Mouse (Mus musculus): ENCODE results near the gene Spint5.

DNA sequence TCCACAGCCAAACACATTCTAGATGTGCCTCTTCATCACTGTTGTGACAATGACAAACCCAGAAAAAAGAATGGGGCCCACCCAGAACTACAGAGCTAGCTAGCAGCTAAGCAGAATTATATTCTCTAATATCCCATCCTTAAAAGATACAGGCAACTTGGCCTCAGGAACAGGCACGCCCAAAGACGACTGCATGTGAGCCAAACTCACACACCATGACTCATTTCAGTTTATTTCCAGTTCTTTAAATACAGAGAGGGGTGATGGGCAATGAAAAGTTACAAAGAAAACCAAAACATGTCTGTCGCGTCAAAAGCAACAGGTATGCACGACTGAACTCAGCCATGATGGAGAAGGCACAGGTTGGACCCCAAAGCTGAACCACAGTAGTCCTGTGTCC is 20.3 kb downstream of the Spint5 start:
- TF ChIP-seq CTCF (conservative IDR thresholded peaks at IDR 0.05; ENCODE audit: insufficient read depth, insufficient read length, low read depth, low read length) (no peak), POLR2A (IDR thresholded peaks at IDR 0.05; ENCODE audit: low read depth, low read length) (no peak)
